Mouse (Mus musculus) spleen, postnatal 4 days (tissue): ENCODE measurements at regions not wholly inside any gene's neighbourhood (a gene's known extent, or its start where the extent isn't known, plus 50 kb on each side); places are given as distances from the start of the nearest gene placed in this dataset.

Experiments used
- DNase-seq, 2 experiments: peaks; one replicate each; pipeline ENCODE4 v3.0.0; 2022; ENCODE audit warnings: low spot score in 2 of 2

DNA sequence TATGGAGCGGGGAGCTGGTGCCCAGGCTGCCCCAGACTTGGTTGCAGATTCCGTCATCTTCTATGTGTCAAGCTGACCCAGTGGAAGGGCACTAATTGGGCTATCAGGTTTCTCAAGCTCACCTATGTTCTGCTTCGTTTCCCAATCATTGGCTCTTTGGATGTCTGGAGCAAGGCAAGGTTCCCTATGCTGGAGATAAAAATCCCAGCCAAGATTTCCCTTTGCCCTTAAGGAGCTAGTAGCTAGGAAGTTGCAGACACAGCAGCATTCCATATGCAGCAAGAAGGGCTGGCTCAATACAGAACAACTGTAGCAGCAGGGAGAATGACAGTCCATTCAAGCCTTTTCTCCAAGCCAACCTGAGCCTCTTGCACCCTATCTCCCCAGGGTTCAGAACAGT, 159.2 kb upstream of the Zfp706 start:
- no peak for DNase-seq

DNA sequence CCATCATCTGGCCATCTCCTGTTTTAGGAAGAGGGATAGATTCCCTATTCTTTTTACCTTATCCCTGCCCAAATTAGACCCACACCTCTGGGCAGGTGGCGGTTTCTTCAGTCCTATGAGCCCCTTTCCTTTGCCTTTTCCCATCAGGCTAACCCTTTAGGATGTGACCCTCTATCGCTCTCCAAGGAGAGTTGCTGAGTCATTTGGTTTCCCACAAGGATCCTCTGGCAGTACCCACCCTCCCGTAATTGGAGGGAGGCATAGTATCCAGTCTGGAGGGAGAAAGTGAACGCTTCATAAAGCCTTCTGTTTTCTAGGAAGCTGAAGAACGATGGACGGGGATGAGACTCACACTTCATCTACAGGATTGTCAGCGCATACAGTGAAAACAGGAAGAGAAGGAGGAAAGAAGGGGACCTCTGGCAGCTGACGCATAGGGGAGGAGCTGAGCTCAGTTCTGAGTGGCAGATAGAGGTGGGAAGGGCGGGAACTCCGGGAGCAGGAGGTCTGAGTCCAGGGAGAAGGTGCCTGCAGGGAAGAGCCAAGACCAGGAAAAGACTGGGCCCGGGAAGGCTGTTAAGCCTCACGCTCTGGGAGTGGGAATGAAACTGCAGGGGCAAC, 158.4 kb upstream of the Zfp706 start:
- DNase-seq = no peak

DNA sequence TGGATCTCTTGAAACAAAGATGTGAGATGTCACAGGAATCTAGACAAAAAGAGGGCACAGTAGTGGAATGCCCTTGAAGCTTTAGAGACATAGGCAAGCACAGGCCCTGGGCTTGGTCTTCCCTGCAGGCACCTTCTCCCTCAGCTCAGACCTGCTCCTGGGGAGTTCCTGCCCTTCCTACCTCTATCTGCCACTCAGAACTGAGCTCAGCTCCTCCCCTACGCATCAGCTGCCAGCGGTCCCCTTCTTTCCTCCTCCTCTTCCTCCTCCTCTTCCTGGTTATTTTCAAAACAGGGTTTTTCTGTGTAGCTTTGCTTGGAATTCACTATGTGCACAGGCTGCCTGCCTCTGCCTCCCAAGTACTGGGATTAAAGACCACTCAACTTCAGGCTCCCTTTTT, 157.6 kb upstream of the Zfp706 start:
- DNase-seq = no peak

DNA sequence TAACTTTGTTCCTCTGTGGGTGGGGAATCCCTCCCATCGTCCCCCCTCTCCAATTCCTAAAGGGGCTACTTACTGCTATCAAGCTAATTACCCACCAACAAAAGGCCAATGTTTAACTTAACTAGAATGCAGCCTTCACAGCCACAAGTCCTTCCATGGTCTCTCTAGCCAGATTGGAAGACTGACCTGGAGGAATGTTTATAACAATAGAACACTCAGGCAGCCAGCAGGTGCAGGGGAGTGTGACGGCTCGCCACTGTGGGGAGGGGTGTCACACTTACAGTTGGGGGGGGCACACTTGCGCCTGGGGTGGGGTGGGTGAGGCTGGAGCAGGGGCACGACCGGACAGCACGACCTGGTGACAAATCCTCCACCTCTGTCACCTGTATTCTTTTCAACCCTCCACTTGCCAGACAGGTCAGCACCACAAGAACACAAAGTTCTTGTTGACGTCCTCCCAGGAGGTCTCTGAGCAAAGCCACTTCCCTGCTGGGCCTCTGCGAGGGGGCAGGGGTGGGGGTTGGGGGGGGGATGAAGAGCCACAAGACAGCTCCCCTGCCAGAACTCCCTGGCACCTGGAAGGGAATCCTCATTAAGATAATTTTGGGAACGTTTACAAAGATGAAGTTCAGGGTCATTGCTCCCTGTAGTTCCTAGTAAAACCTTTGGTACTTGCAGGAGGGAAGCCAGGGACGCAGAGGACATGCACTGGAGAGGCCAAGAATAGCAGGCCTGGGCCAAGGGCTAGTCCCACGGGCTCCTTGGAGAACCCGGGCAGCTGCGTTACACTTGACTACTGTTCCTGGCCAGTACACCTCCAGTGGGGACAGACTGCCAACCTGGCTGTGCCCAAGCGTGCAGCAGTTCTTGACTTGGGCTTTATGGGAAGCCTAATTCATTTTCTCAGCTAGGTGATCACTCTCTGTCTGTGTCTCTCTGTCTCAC, 156.9 kb upstream of the Zfp706 start:
- no peak for DNase-seq

DNA sequence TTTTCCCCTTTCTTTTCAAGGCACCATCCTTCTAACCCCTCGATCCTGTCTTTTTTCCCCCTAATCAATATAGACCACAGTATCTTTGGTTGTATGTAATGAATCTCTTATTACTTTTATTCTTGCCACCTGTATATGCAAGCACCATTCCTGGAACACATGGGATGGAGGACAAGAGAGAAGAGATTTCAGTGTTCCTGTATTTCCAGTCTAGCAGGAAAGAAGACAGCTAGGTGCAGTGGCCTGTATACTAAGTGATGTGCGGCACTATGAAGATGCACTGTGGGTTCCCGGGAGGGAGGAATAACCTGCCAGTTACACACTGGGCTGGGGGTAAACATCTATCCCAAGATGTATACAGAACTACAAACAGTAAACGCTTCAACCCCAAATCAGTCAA, 152.4 kb upstream of the Zfp706 start:
- no peak for DNase-seq

DNA sequence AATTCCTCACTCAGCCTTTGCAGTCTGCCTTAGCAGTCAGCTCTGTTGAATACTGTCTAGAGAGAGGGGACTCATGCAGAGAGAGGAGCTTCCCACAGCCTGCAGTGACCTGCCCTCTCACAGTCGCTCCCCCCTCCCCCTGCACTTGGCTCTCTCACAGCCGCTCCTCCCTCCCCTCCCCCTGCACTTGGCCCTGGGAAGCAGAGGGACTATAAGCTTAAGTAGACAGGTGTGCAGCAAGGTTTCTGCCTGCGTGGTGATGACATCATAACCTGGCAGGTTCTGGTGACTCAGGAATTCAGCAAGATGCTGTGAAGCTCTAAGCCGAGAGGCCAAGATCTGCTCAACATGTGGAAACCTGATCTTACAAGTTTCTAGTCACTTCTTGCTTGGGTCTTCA, 151.8 kb upstream of the Zfp706 start:
- no peak for DNase-seq

DNA sequence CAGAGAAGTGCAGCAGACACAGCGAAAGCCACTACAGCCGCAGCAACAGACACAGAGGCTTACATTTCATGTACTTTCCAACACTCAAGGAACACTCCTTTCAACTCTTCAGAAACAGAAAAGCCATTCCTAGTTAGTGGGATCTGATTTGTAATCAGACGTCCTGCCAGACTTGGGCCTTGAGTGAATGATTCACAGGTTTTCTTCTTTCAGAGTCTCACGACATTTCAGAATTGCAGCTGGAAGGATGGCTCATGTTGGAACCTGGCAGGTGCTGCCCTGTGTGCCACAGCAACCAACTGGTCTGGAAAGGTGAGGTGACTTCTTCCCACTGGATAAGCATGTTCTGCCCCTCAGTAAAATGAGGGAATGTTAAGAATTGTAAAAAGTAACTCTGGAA, 149.8 kb upstream of the Zfp706 start:
- no peak for DNase-seq

DNA sequence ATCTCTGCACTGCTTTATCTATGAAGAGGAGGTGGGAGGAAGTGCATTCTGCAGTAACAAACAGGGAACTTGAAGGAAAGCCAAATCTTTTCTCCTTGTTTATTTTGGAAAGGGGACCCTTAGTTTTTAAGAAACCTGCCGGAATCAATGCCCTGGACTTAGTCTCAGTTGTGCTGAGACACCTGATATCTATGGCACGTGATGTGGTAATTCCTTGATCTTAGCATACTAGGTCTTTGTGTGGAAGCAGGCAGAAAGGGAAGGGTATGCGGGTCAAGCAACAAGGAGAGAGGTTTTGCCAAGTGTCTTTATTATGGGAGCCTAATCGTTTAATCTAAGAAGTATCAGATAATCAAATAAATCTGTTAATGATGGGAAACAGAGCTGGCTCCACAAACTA, 147.4 kb upstream of the Zfp706 start:
- no peak for DNase-seq

DNA sequence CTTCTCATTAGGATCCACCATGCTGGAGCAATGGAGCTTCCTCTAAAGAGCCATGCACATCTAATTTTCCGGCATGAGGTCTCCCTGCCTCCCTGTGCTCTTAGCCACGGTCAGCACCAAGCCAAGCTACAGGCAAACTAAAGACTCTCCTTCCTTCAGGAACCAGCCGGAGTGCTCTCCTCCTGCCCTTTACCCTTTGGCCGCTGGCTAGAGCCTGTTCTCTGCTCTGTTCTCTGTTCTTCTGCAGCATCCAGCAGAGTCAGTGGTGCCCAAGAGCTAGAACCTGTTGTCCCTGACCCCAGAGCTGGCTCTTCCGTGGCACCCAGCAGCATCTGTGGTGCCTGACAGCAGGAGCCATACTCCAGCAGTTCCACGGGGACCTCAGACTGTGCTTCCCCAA, 145.6 kb upstream of the Zfp706 start:
- DNase-seq = no peak

DNA sequence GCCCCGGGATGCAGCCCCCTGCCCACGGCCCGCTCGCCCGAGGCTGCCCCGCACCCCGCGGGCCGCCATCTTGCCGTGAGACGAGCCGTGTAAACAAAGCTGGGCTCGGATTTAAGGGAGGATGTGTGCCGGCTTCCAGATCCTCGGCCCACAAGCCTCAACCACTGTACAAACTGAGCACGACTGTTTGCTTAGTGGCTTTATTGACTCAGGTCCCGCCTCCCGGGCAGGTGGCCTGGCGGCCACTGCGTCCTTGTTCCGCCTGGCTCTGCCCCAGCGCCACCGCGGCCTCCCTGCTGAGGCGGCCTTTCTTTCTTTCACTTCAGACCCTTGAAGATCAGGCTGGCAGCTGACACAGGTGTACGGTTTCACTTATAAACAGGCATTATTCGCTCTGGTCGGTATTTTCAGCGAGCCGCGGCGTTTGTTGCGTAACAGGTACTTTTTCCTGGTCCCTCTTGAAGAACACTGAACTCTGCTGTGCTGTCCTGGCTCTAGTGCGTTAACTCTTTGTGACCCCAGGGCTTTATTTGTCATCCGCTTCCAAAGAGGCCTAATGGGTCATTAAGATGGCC, 128.1 kb upstream of the Zfp706 start:
- DNase-seq = peak; percentile 24 to 74

DNA sequence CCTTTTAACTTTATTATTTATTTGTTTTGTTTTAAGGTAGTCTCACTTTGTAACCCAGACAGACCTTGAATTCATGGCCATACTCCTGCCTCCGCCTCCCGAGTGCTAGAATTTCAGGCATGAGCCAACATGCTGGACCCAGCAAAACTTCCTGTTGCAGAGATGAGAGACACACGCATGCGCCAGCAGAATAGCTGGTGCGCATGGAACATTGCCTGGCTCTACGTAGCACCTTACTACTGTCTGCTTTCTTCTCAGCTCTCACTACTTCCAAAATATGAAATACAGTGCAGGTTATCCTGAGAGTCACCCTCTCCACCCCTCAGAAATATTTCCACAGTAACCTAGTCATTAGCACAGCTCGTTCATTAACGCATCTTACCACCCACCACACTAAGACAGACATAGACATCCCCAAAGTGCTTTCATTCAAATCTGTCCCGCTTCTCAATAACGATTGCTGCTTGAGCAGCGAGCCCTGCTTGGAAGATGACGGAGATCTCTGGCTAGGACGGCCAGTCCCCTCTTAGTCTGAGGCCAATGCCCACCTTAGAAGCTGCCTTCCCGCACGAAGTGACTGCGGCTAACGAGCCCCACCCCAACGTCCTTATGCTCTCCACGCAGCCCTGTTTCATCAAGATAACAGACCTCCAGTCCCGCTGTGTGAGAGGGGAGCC, 127.5 kb upstream of the Zfp706 start:
- no peak for DNase-seq

DNA sequence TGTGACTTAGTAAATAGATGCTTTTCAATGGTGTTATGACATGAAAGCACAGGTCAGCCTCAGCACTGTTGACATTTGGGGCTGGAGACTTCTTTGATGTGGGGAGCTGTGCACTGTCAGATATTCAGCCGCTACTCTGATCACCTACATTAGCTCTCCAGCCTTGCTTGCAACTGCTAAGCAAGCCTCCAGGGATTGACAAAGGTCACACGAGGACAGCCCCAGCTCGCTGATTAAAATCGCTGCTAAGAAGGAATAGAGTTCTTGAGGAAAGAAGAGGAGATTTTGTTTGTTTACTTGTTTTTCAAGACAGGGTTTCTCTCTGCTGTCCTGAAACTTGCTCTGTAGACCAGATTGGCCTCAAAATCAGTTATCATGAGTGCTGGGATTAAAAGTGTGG, 126.8 kb upstream of the Zfp706 start:
- DNase-seq = no peak

DNA sequence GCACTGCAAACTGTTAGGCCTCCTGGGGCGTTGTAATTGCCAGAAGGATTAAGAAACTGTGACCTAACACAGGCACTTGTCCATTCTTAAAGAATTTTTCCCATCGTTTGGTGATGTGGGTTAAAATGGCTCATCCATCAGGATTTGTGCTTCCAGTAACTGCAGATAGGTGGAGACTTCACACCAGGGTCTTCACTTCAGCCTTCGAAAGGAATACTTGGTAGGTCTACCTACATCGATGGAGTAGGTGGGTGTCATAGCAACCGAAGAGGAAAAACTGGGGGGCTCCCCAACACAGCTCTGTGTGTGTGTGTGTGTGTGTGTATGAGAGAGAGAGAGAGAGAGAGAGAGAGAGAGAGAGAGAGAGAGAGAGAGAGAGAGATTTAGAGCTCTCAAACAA, 126.3 kb upstream of the Zfp706 start:
- no peak for DNase-seq

DNA sequence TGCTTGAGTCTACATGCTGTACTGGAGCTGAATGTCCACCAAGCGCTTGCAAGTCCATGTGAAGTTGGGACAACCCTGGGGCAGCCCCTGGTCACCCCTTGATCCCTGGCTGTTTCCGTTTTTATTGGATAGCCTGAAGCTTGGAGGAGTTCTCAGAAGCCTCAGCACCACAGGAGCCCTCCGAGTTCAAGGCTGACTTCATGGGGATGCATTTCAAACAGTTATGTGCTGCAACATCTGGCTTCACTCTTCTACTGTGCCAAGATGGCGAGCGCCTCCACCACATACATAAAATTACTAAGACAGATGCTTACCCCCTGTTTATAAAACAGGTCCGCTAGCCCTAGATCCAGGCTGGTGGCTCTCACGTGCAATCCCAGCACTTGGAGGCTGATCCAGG, 120.1 kb upstream of the Zfp706 start:
- no peak for DNase-seq

DNA sequence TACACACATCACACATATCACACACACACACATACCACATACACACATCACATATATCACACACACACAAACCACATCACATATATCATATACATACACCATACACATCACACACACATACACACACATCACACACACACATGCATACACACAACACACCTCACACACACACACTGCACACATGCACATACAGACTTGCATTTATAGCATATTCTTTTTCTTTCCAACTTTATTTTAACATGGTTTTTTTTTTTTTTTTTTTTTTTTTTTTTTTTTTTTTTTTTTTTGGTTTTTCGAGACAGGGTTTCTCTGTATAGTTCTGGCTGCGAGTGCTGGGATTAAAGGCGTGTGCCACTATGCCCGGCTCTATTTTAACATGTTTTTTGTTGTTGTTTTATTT, 119.6 kb upstream of the Zfp706 start:
- no peak for DNase-seq

DNA sequence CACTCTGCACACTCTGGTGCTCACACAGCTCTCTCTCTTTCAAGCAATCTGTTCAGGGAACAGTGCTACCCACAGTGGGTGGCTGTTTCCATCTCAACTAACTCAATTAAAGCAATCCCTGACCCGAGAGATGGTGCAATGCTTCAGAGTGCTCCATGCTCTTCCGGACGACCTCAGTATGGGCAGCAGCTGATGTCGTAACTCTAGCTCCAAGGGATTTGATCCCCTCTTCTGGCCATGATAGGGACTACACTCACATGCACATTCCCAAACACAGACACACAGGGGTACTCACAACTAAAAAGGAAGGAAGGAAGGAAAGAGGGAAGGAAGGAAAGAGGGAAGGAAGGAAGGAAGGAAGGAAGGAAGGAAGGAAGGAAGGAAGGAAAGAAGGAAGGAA, 118.2 kb upstream of the Zfp706 start:
- no peak for DNase-seq

DNA sequence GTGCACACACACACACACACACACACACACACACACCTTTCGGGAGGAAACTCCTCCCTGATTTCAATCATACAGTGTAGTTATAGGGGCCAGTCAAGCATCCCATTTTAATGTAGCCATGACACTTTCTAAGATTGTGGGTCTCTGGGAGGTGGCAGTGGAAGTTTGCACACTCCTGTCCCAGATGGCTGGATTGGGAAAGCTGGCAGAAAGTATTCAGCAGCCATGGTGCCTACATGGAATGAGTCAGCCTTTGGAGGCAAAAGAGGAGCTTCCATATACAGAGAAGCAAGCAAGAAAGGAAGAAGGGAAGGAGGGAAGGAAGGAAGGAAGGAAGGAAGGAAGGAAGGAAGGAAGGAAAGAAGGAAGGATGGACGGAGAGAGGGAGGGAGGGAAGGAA, 117.4 kb upstream of the Zfp706 start:
- no peak for DNase-seq

DNA sequence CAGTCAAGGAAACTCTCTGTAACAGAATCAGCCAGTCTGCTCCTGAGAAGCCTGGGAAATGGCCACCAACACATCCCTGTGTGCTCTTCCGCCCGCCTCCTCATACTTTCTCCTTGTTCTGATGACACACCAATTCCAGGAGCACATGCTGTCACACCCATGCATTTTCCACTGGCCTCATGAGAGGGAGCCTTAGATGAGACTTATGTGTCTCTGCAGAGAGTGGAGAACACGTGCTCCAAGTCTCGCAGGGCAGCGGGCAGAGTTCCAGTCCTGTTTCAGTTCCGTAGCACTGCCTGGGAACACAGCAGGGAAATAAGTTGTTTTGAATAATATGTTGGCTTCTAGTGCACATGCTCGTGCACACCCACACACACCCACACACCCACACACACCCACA, 116.7 kb upstream of the Zfp706 start:
- no peak for DNase-seq

DNA sequence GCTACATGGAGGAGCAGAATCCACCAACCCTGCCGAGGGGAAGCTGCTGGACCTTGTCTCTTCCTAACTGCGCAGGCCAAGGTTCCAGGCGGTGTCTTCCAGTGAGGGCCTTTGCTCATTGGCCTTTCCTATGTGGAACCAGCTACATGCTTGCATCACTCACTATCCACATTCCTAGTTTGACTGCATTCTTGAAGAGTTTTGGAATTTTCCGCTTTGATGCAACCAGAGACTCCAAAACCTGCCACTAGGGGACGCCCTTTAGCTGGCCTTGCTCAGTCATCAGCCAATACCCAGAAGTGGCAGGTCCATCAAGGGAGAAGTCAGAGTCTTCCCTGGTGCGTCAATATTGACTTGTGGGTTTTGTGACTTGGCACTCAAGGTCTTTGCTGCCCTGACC, 112.8 kb upstream of the Zfp706 start:
- peak; percentile 64 to 87 for DNase-seq

DNA sequence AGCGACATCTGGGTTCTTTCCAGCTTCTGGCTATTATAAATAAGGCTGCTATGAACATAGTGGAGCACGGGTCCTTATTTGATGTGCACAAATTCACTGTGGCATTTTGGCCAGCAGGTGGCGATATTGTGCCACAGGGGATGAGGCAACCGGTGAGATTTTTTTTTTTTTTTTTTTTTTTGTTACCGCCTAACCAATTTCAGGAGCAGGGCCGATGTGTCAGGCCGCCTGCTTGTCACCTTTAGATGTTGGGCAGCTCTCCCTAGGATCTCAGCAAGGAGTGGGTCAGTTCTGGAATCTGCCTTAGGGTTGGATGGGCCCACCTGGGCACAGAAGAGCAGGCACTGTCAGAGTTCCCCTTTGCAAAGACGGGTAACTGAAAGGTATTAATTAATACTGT, 106.5 kb upstream of the Zfp706 start:
- peak; percentile 52 to 82 for DNase-seq

DNA sequence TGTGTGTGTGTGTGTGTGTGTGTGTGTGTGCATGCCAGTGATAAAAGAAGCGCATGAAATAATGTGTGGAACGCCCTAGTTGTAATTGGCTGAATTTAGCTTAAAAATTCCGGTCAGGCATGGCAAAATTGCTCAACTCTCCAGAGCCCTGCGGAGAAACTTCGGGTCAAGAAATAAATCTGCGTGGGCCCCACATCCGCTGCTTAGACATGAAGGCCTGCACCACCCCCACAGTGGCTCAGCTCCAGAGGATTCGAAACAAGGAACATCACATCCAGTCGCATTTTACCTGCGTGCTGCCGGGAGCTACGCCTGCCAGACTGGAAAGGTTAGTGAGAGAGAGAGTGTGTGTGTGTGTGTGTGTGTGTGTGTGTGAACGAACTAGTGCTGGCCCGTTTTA, 102.9 kb upstream of the Zfp706 start:
- DNase-seq = no peak

DNA sequence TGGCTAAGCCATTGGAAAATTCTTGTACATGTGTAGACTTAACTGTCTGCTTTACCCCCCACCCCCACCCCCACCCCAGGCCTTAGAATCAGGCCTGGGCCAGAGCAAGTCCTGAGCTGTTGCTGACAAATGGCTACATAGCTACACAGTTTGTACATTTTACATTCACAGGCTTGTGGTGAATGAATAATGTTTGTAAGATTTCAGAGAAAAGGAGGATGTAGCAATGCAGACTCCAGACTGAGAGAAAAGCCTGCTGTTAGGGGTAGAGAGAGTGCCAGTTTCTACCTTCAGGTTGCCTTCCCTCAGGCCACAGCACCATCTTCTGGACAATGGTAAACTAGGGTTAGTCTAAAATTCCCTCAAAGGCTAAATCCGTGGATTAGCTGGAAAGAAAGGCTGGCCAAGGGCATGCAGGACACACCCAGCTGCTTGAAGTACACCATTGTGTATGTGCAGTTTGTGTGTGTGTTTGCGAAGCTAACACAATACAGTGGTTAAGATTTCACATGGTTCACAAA, 94.5 kb upstream of the Zfp706 start:
- no peak for DNase-seq
